Mouse (Mus musculus): ENCODE results near the gene Smtnl2. TPM values are rescaled to one million over a fixed set of nuclear protein-coding genes. Genes with fewer than 3 reads are reported as not detected.

Gene Smtnl2
- total RNA-seq, 2 experiments from 2014 or later: 39.0 to 40.9 TPM

DNA sequence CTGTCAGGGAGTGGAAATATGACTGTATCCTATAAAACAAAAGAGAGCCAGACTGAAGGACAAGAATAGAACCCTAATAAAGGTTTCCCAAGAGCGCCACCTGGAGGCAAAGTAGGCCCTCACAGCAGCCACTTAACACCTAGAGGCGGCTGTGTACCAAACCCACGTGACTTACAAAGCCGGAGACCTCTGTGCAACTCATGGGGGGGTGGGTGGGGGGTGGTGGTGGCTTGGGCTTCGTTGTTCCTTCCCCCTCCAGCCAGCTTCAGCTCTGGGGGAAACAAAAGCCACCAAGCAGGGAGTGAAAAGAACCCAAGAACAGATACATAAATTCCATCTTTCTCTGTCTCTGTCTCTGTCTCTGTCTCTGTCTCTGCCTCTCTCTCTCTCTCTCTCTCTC is 17.2 kb upstream of the Smtnl2 start:
- intact Hi-C loops (cut with DNase I): loop anchor here (1.0 to 2.0 kb wide), 6 partner anchors 17 to 204 kb away; partner anchors contain the start of gene Smtnl2
- DNase-seq: peak; percentile 90 to 95

DNA sequence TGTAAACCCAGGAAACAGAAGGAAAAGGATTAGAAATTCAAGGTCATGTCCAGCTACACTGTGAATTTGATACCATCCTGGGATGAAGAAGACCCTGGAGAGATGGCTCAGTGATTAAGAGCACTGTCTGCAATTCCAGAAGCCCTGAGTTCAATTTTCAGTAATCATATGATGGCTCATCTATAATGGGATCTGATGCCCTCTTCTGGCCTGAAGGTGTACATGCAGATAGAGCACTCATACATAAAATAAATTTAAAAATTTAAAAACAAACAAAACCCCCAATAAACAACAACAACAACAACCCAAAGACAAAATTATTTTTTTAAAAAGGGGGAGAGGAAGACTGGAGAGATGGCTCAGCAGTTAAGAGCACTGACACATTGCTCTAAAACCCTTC is 15.4 kb upstream of the Smtnl2 start:
- intact Hi-C loops (cut with DNase I): no loop called here

DNA sequence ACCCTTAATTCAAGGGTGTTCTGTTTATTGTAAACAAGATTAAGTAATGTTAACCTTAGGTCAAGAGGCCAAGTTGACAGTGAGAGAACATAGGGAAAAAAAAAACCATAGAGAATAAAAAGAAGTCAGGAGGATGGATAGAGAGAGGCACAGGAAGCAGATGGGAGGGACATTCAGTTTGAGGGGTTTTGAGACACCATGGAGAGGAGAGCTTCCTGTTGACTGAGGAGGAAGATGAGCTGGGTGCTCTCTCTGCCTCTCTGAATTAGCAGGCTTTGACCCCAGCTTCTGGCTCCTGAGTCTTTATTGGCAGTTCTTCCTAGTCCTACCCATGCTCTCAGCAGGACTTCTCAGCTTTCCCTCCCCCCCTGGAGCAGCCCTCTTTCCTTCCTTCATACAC is 13.7 kb upstream of the Smtnl2 start:
- no peak for DNase-seq
- intact Hi-C loops (cut with DNase I): no loop called here

More for the DNA sequence above, 15.4 kb upstream of the Smtnl2 start:
- DNase-seq: no peak

DNA sequence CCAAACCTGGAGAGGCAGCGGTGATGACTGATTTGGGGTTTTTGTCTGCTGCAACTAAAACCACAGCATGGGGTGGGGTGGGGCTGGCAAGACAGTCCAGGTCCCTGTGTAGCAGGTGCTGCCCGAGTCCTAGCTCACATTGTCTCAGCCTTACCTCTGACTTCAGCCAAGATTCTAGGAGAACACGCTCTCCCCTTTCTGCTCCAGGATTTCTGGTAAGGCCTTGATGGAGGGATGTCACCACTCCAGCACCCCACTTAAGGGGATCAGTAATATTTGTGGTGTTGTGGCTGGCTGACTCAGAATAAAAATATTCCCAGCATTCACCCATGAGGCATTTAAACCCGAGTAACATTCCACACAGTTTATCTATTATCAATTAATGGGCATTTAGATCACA is 12.2 kb upstream of the Smtnl2 start:
- DNase-seq: no peak
- intact Hi-C loops (cut with DNase I): no loop called here

DNA sequence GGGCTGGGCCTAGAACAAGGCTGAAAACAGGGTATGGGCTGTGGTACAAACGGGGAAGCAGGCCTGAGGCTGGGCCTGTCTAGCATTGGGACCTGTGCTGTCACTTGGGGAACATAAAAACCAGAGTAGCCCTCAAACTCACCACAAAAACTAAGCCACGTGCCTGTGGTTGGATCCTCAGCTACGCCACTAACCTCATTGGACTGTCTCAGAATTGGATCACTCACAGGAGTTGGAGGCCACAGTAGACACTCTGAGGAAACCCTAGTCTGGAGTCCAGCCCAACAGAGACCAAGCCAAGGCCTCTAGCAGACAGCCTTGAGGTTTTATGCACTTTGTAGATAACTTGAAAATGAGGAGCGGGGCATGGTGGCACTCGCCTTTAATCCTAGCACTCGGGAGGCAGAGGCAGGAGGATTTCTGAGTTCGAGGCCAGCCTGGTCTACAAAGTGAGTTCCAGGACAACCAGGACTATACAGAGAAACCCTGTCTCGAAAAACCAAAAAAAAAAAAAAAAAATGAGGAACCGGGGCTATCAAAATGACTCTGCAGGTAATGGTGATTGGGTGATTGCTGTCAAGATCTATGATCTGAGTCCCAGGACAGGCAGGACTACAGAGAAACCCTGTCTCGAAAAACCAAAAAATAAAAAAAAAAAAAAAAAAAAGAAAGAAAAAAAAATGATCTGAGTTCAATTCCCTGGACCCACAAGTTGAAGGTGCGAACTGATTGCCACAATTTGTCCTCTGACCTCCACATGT is 10.2 kb upstream of the Smtnl2 start:
- no peak for DNase-seq
- intact Hi-C loops (cut with DNase I): no loop called here

DNA sequence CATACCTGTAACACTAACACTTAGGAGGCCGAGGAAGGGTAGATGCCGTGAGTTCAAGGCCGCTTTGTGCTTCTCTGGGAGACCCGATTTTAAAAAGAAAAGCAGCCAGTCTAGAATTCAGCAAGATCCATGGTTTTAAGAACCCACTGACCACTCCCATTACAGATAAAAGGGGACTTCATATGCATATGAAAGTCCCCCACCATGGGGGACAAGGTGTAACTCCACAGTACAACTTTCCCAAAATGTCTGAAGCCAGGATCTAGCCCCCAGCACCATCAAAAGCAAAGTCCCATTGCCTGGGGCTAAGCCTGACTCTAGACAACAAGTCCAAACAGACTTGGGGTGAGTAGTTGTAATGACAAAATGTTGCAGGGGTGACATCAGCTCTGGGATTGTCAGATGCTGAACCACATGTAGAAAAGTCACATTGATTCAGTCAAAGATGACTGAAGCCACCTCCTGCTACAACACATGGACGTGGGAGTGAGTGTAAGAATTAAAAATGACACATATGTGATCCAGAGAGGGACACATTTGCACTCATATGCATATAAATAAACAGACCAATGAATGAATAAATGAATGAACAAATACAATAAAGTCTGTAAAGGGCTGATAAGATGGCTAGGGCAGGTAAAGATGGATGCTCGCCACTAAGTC is 9.1 kb upstream of the Smtnl2 start:
- no peak for DNase-seq
- intact Hi-C loops (cut with DNase I): no loop called here

DNA sequence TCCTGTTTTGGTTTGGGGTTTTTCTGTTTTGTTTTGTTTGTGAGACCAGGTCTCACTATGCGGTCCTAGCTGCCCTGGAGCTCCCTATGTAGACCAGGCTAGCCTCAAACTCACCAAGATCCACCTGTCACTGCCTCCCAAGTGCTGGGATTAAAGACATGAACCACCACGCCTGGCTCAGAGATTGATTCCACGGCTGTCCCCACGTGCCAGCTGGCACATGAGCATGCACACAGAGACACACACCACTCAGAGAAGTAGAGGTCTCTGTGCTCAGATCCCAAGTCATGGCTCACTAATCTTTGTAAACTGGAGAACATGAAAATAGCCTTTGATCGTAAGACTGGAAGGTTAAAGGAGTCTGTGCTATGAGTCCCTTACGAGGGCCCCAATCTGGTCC is 7.5 kb upstream of the Smtnl2 start:
- no peak for DNase-seq
- intact Hi-C loops (cut with DNase I): no loop called here

DNA sequence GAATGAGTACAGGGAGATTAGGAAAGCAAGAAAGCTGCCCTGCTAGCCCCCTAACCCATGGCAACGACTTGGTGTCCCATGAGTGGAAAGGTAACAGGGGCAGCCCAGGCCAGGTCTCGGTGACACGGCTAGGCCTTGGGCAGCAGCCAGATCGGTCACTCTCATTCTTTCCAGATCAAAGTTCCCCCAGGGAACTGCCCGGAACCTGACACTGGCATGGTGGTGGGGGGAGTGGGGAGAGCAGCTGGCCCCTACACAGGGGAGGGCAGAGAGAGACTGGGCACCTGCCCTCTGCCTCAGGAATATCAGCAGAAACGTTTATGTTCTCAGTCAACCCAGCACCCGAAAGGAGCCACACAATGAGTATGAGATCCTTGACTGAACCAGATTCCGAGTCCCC is 6.7 kb upstream of the Smtnl2 start:
- intact Hi-C loops (cut with DNase I): no loop called here
- DNase-seq: no peak

DNA sequence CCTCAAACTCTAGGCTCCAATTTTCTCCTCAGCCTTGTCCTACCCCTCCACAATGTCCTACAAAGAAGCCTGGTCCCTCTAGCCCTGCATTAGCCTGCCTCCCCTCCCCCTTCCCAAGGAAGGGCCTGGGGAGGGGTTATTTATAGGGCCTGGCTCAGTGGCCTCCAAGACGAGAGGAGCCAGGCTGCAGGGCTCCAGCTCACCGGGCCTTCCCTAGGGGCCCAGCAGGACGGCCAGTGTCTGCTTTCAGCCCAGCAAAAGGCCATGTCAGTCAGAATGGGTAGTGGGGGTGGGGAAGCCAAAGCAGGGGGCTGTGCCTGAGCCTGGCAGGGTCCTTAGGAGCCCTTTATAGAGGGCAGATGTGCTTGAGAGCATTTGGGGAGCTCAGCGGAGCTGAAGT is 5.9 kb upstream of the Smtnl2 start:
- intact Hi-C loops (cut with DNase I): no loop called here

DNA sequence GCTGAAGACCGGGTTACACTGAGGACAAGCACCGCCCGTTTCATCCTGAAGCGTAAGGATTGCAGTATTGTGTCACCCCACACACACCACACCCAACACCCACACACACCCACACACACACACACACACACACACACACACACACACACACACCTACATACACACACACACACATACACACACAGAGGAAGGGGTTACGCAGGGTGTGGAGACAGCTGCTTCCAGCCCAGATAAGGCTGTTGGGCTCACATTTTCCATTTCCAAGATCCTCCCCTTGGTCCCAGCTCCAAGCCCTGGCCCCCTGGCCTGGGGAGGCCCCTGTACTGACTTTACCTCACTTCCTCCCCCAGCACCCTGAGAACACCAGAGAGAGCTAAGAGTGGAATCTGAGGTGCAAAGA is 5.2 kb upstream of the Smtnl2 start:
- DNase-seq: peak; percentile 74
- intact Hi-C loops (cut with DNase I): no loop called here

More for the DNA sequence above, 5.9 kb upstream of the Smtnl2 start:
- no peak for DNase-seq

DNA sequence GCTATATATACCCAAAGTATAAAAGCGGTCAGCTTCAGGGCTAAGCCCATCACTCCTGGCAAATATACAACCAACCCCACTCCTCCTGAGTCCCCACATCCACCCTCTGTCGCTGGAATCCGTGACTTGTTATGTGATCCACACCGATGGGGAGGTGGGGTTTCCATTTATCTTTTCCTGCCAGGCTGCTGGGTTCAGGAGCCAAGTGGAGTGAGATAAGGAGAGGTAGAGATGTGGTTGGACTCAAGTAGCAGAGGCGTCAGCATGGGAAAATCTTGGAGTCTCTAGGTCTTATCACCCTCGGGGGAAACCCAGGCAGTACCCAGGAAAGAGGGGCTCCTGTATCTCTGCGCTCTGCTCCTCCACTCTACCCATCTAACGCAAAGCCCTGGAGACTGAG is 3.6 kb upstream of the Smtnl2 start:
- intact Hi-C loops (cut with DNase I): no loop called here
- DNase-seq: no peak

DNA sequence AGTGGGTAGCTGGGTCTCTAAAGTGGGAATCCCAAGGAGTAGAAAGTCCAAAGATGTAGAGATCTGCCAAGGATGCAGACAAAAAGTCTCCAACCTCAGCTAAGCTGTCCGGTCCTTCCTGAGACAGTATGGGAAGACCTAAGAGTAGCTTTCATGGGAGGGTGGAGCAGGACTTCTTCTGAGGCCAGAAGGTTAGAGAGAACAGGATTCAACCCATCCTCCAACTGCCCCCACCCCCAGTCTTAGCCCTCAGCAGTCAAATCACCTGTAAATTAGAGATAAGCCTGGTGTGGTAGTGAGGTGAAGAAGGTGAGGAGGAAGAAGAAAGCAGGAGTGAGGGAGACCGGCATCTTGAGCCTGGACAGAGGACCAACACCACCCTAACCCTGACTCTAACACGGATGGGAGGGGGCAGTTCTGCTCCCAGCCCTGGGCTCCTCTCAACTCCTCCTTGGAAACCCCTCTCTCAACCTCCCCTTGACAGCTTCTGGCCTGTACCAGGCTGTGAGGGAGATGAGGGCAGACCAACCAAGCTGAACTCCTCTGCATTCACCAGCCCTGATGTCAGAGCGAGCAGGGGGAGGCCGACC is 2.2 kb upstream of the Smtnl2 start:
- DNase-seq: no peak
- intact Hi-C loops (cut with DNase I): no loop called here

DNA sequence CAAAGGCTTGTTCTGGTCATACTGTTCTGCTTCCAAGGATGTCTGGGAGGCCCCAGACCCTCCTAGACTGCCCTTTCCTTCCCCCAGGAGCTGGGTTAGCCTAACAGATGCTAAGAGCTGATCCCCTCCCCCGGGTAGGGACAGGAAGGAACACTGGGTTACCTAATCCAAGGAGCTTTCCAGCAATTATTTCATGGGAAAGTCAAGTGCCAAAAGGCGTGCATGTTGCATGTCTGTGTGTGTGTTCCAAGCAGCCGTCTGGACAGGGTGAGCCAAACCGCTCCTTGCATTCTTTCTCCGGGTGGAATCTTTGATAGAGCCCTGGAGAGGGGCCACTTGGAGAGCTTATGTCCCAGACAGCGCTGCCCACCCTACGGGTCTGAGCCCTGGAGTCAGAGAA is 1.5 kb upstream of the Smtnl2 start:
- peak; percentile 83 to 85 for DNase-seq
- intact Hi-C loops (cut with DNase I): no loop called here

DNA sequence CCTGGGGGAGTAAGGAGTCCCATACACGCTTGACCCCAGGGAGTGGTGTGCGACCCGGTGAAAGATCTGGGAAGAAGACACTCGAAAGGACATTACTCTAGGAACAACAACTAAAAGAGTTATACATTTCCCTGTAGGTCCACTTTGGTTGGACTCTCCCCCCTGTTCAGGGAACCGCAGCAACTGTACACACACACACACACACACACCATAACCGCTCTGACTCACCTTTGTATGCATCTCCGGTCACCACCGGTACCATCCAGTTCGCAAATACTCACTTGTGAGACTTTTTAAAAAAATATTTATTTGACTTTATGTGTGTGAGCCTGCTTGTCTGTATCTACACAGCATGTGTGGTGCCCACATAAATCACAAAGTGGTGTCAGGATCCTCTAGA is 432 bp upstream of the Smtnl2 start:
- no peak for DNase-seq
- intact Hi-C loops (cut with DNase I): loop anchor here (1.0 to 2.0 kb wide), 2 partner anchors 15 to 16 kb away; no protein-coding TSS in a partner anchor

DNA sequence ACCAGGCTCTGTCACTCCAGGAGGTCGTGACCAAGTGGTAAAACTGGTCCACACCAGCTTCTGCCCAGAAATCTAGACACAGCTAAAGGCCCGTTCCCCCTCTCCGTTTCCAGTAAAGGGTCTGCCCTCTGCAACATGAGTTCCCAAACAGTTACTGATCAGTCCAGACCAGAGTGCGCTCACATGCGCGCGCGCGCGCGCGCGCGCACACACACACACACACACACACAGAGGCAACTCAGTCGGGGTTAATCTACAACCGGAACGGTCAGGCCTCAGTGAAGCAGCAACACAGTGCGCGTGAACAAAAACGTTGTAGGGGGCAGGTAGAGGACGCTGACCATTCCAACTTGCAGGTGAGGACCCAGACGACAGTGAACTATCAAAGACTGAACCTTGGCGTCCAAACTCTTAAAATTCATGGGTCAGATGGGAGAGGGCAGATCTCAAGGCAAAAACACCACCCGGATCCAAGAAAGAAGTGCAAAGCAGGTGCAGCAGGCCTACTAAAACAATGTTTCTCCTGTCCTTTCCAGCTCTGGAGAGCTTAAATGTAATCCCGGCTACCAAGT is 906 bp downstream of the Smtnl2 start:
- intact Hi-C loops (cut with DNase I): loop anchor here (1.0 to 2.0 kb wide), 2 partner anchors 14 to 18 kb away; no protein-coding TSS in a partner anchor
- no peak for DNase-seq

DNA sequence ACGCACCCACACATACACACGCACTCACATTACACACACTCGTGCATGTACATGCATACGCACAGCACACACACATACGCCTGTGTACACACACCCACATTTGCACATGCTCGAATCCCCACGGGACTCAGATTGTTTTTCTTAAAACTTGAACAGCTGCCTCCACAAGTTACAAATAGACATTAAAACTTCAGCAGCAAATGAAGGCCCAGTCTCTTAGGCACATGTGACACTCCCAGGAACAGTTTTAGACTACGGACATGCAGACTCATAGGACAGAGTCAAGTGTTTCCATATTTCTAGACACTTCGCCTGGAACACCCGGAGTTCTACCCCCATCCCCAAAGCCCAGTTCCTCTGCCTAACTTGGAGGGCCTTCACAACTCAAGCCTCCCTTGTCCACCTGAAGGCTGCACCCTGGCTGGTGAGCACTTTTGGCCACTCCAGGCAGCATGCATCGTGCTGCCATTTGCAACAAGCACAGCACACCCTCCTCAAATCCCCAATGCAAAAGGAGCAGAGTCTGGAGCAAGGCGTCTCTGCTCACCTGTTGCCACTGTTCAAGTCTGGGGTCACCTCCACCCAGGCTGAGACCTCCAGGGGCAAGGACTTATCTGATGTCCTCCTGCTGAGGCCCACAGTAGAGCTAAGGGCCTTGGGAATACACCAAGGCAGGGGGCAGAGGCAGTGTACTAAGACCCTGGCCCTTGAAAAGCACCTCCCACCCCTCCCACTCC is 1.7 kb downstream of the Smtnl2 start:
- intact Hi-C loops (cut with DNase I): loop anchor here (2.0 kb wide), 1 partner anchor 13 kb away; no protein-coding TSS in a partner anchor

DNA sequence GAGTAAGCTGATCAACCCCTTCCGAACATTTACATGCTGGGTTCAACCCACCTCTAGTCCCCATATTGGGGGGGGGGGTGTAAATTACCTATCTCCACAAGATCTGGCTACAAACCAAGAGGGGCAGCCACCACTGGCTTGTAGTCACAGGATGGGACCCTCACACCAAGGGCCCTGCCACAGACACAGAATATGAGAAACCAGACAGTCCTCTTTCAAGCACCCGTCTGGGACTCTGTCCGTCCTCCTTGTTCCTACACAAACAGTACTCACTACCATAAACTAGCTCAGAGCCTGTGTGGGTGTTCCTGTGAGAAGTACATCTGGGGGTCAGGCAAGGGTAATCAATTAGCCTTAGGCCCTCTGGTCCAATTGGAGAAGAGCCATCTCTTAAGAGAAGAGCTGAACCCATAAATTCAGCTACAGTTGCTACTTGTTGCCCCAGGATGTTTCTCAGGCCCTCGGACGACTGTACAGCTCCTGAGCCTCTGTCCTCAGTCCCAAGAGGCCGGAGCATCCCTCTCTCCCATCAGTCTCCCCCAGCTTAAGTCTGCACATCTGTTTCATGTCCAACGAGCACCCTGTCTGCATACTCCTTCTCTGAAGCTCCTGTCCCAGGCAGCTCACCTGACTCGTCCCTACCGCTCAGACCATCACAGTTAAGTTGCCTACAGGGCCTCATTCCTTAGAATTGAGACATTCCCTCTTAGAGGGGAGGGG is 2.9 kb downstream of the Smtnl2 start:
- no peak for DNase-seq
- intact Hi-C loops (cut with DNase I): no loop called here

More for the DNA sequence above, 1.7 kb downstream of the Smtnl2 start:
- no peak for DNase-seq

DNA sequence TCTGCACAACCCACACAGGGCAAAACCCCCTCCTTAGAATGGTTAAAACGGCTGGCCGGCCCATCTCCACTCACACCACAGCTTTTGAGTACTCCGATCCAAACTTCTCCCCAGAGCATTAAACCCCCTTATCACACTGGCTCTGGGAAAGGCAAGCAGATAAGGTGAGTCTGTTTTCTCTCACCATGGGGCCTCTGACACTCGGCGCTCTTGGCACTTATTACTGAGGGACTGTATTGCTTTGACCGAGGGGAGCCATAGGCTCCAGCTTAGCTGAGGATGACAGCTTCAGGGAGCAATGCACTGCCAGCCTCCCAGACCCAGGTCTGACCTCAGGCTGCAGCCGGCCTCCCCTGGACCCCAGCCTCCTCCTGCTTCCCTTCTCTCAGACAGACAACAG is 3.9 kb downstream of the Smtnl2 start:
- intact Hi-C loops (cut with DNase I): loop anchor here (1.0 kb wide), 1 partner anchor 21 kb away; no protein-coding TSS in a partner anchor
- peak; percentile 76 to 79 for DNase-seq

DNA sequence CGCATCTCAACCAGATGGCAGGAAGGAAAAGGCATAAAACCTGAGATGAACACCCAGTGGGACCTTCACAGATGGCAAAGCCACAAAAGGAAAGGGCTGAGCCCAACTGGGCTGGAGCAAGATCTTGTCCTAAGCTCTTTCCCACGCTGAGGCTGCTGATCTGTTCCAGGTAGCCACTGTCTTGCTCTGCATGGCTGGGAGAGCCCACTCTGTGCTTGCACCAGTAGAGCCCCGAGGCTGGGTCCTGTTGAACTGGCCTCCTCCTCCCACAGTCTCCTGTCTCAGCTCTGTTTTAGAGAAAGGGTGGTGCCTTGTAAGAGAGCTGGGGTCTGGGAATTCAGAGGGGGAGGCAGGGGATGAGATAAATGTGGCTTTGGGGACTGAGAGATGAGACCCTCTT is 4.4 kb downstream of the Smtnl2 start:
- DNase-seq: no peak
- intact Hi-C loops (cut with DNase I): loop anchor here (1.0 kb wide), 1 partner anchor 21 kb away; no protein-coding TSS in a partner anchor

Measured in heart, postnatal 10 days (tissue).